Mouse (Mus musculus) hindbrain, postnatal 0 days (tissue): ENCODE results near the gene Platr17. TPM values are rescaled to one million over a fixed set of nuclear protein-coding genes. Genes with fewer than 3 reads are reported as not detected.
A peak's percentile ranks its signal among the peaks of the same experiment; 100 is the strongest.

Experiments
- ATAC-seq: fragments of 200-750 bp; cut with Nextera tagmentation; 2 replicates; pipeline ENCODE4 v1.8.0; 2017; ENCODE audit warnings: mild to moderate bottlenecking, moderate TSS enrichment, moderate library complexity
- DNase-seq: peaks from one replicate; pipeline ENCODE4 v3.0.0-alpha.2; 2015; ENCODE audit warnings: low spot score
- H3K27ac ChIP-seq: fragments of 300-500 bp; sonication (generic); 2 replicates; pipeline ENCODE4 v1.5.1; 2014; ENCODE audit warnings: mild to moderate bottlenecking
- H3K27me3 ChIP-seq: fragments of 300-500 bp; sonication (generic); 2 replicates; pipeline ENCODE4 v1.6.1; 2014; ENCODE audit warnings: low read length, mixed read lengths; ENCODE audit not compliant: insufficient read depth
- H3K36me3 ChIP-seq: fragments of 300-500 bp; sonication (generic); 2 replicates; pipeline ENCODE4 v1.6.1; 2014; ENCODE audit warnings: low read length, mixed read lengths; ENCODE audit not compliant: insufficient read depth
- H3K4me1 ChIP-seq: fragments of 300-500 bp; sonication (generic); 2 replicates; pipeline ENCODE4 v1.6.1; 2014; ENCODE audit warnings: antibody characterized with exemption, low read length, mixed read lengths; ENCODE audit not compliant: insufficient read depth
- H3K4me2 ChIP-seq: fragments of 300-500 bp; sonication (generic); 2 replicates; pipeline ENCODE4 v1.6.1; 2014; ENCODE audit warnings: low read depth, mild to moderate bottlenecking, low read length, moderate library complexity, mixed read lengths
- H3K4me3 ChIP-seq: fragments of 300-500 bp; sonication (generic); 2 replicates; pipeline ENCODE4 v1.5.1; 2014; ENCODE audit warnings: low read length
- H3K9ac ChIP-seq: fragments of 300-500 bp; sonication (generic); replicated peaks from 2 replicates; pipeline ENCODE4 v1.6.1; 2014; ENCODE audit warnings: mild to moderate bottlenecking, low read length, moderate library complexity, mixed read lengths
- H3K9me3 ChIP-seq: fragments of 300-500 bp; sonication (generic); 2 replicates; pipeline ENCODE4 v1.6.1; 2016; ENCODE audit warnings: low read length, mixed read lengths
- CTCF ChIP-seq: IDR thresholded peaks from 2 replicates; pipeline ENCODE4 v1.5.1; 2016; ENCODE audit warnings: antibody characterized with exemption, control low read depth, low read depth
- WGBS: fragments of 180-500 bp; shearing (Covaris S2); extraction: QIAGEN DNeasy Blood & Tissue Kit; methylation state at CpG from one replicate; pipeline ENCODE4 v1.1.7; 2014; 5-methylcytosine and 5-hydroxymethylcytosine counted together
- polyA plus RNA-seq: library from polyadenylated mRNA; unstranded; fragments of >200 nt; fragmentation: Nextera tagmentation; extraction: Ambion mirVana; gene quantifications from 2 replicates; pipeline ENCODE4 v1.2.1, GENCODE M21; 2015
- total RNA-seq: library from RNA; depleted of rRNA; stranded (reverse); fragments of >200 nt; gene quantifications from 2 replicates; pipeline ENCODE4 v1.2.3, GENCODE M21; 2014

The Platr17 gene
- total and polyA plus RNA-seq, 2 experiments from 2014 or later = 0.88 TPM; not detected in 1

DNA sequence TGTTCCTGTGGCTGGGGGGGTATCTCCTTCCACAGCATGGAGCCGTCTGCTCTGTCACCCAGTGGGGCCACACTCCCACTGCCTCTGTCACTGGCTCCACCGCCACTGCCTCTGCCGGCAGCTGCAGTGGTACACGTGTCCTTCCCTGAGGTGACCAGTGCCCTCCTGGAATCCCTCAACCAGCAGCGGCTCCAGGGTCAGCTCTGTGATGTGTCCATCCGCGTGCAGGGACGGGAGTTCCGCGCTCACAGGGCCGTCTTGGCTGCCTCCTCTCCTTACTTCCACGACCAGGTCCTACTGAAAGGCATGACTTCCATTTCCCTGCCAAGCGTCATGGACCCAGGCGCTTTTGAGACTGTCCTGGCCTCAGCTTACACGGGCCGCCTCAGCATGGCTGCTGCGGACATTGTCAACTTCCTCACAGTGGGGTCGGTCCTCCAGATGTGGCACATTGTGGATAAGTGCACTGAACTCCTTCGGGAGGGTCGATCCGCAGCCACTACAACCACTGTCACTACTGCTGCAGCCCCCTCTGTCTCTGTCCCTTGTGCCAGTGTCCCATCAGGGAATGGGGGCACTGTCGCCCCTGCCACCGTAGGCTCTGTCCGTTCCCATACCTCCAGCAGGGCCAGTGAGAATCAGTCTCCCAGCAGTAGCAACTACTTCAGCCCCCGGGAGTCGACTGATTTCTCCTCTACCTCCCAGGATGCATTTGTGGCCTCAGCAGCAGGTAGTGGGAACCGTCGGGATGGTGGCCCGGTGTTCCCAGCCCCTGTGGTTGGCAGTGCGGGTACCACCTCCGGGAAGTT lies 12.1 kb downstream of the Platr17 start:
- no peak overlapping the region for H3K27ac ChIP-seq
- no peak overlapping the region for H3K9ac ChIP-seq
- ATAC-seq = no peak
- H3K9me3 ChIP-seq = no peaks in the 10 kb centered on the region
- peaks cover 21% of the 10 kb centered on the region for H3K36me3 ChIP-seq
- 69% methylated on average over 31 of the region's 31 CpGs for WGBS
- 0 out of 2 replicates have a peak, but pooled peaks cover 5% of the 10 kb centered on the region for H3K4me1 ChIP-seq
- no peak for DNase-seq
- H3K4me3 ChIP-seq = peak overlapping the region; percentile 58
- no peak for TF ChIP-seq CTCF
- H3K4me2 ChIP-seq = peak overlapping the region; percentile 76
- H3K27me3 ChIP-seq = no peaks in the 10 kb centered on the region

GRCm38 (mm10) chr17:33917656-33918292 lies 12.8 kb downstream of the Platr17 start:
- DNase-seq (no peak), ATAC-seq (no peak)
- H3K4me2 ChIP-seq = no peak overlapping the region
- no peak overlapping the region for H3K4me3 ChIP-seq
- H3K9ac ChIP-seq = no peak overlapping the region
- no peaks in the 10 kb centered on the region for H3K27me3 ChIP-seq
- 83% methylated on average over 18 of the region's 18 CpGs for WGBS
- H3K9me3 ChIP-seq = no peaks in the 10 kb centered on the region
- TF ChIP-seq CTCF = no peak
- 0 out of 2 replicates have a peak, but pooled peaks cover 5% of the 10 kb centered on the region for H3K4me1 ChIP-seq
- no peak overlapping the region for H3K27ac ChIP-seq
- H3K36me3 ChIP-seq = peaks cover 16% of the 10 kb centered on the region; the same call in 1 of the 2 replicates

DNA sequence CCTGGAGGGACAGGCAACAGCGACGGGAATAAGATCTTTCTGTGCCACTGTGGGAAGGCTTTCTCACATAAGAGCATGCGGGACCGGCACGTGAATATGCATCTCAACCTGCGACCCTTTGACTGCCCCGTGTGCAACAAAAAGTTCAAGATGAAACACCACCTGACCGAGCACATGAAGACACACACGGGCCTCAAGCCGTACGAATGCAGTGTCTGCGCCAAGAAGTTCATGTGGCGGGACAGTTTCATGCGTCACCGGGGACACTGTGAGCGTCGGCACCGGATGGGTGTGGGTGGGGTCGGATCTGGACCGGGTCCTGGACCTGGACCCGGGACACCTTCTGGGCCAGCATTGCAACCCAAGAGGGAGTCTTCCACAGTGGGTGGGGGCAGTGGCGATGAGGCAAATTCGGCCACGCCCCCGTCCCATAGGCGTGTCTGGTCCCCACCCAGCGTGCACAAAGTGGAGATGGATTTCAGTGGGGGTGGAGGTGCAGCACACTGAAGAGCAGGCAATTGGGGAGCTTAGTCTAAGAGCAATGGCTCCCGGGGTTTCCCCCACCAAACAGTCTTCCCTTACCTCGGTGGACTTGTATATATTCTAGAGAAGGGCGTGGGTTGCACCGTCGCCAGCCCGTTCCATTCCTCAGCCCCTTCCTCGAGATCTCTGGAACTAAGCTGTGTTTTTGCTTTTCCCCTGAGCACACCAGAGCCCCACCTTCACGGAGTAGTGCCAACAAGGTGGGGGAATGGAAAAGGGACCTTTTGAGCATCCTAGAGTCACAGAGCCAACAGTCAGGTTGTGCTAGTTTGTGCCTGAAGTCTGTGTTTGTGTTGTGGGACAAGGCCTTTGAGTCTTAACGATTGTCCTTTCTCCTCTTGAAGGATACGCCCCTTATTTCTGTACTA lies 13.6 kb downstream of the Platr17 start:
- Histone ChIP-seq H3K36me3 (peaks cover 11% of the 10 kb centered on the region; the same call in 1 of the 2 replicates), H3K9me3 (no peaks in the 10 kb centered on the region), H3K4me3 (peak overlapping the region; percentile 48; the same call in 1 of the 2 replicates), H3K27me3 (no peaks in the 10 kb centered on the region), H3K4me1 (0 out of 2 replicates have a peak, but pooled peaks cover 5% of the 10 kb centered on the region), H3K4me2 (peak overlapping the region; percentile 74), H3K27ac (no peak overlapping the region), H3K9ac (no peak overlapping the region)
- no peak for TF ChIP-seq CTCF
- ATAC-seq (no peak), DNase-seq (no peak)
- WGBS = 62% methylated on average over 37 of the region's 37 CpGs

DNA sequence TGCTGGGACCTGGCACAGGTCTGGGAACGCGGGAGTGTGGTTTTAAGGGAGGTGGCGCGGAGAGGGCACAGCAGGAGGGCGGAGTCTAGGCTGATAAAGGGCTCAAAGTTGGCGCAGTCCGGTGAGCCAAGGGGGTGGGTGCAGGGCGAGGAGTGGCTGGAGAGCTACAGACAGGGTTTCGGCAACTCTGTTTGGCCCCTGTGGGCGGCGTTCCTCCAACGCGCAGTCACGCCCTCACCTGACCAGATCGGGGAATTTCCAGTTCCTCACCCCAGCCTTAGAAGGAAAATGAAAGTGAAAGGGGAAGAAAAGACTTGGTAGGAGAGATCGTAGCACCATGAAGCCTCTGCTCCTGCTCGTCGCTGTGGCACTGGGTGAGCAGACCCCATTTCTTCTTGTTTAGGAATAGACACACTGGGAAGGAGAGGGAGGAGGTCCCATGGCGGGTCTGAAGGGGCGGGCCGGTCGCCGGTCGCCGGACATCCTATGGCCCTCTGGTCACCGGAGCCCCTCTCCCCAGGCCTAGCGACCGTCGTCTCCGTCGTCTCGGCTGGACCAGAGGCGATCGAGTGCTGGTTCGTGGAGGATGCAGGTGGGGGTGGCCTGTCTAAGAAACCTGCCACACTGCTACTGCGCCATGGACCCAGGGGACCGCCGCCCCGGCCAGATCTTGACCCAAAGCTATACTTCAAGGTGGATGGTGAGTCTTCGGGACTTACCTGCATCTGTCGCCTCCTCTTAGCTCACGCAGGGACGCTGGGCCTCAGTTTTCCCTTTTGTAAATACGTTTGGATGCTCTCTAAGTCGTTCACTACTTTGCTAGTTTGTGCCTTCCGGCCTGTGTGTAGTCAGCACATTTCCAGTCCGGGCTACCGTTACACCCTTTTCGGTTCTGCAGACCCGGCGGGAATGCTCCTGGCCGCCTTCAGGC lies 14.7 kb downstream of the Platr17 start:
- peak overlapping the region; percentile 48 for H3K4me3 ChIP-seq
- H3K4me2 ChIP-seq = peak overlapping the region; percentile 74
- WGBS = 3% methylated on average over 52 of the region's 52 CpGs
- H3K9me3 ChIP-seq = no peaks in the 10 kb centered on the region
- peak overlapping the region; percentile 59 for H3K27ac ChIP-seq
- H3K36me3 ChIP-seq = peaks cover 2% of the 10 kb centered on the region; the same call in 1 of the 2 replicates
- DNase-seq = peak; percentile 51
- H3K9ac ChIP-seq = peak overlapping the region; percentile 52
- no peaks in the 10 kb centered on the region for H3K27me3 ChIP-seq
- 0 out of 2 replicates have a peak, but pooled peaks cover 5% of the 10 kb centered on the region for H3K4me1 ChIP-seq
- TF ChIP-seq CTCF = peak; percentile 47
- ATAC-seq = no peak

DNA sequence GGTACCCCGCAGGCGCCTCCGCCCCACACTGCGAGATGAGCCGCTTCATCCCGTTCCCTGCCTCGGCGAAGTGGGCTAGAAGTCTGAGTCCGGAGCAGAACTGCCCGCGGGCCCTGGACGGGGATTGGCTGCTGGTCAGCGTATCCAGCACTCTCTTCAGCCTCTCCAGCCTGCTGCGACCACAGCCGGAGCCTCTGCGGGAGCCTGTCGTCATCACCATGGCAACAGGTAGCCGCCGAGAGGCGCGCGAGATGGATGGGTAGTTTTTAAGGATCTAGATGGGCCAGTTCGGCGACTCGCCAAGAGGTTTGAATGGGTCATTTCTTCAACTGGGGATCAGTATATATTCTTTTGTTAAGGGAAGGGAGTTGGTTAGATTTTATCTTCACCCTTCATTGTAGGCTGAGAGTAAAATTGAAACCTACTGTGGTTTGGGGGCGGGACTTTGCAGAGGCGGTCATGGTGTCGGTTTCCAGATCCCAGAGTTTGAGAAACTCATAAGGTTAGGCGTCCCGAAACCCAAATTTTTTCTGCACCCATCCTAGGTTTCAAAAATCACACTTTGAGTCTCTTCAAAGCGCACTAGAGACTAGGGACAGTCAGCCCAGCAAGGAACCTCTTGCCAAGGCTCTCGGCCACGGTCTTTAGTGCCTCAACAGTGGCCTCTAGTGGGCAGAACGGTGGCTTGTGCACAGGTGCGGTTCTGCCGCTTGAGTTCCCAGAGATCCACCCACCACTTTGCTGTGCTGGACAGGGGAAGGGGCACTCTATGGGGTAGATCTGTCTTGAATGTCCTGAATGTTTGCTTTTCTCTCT lies 15.6 kb downstream of the Platr17 start:
- Histone ChIP-seq H3K27me3 (no peaks in the 10 kb centered on the region), H3K4me1 (0 out of 2 replicates have a peak, but pooled peaks cover 5% of the 10 kb centered on the region), H3K36me3 (no peaks in the 10 kb centered on the region), H3K4me2 (peak overlapping the region; percentile 74), H3K4me3 (peak overlapping the region; percentile 48), H3K27ac (peak overlapping the region; percentile 59), H3K9ac (peak overlapping the region; percentile 52), H3K9me3 (no peaks in the 10 kb centered on the region)
- TF ChIP-seq CTCF = peak; percentile 87
- ATAC-seq (peak; percentile 27; the same call in 1 of the 2 replicates), DNase-seq (peak; percentile 86)
- 2% methylated on average over 36 of the region's 36 CpGs for WGBS
